Mouse (Mus musculus) CH12.LX (cell line): ENCODE measurements around the gene Kif13a. TPM values are rescaled to one million over a fixed set of nuclear protein-coding genes. Genes with fewer than 3 reads are reported as not detected.

Source experiments
- DNase-seq: peaks from one replicate; pipeline ENCODE4 v3.0.0-alpha.2; 2013; ENCODE audit errors: extremely low read depth
- H3K27ac ChIP-seq: 2 replicates; pipeline ENCODE4 v1.5.1; 2012; ENCODE audit warnings: low read depth, mild to moderate bottlenecking, control low read depth, moderate library complexity; ENCODE audit not compliant: insufficient read depth
- H3K27me3 ChIP-seq: replicated peaks from 2 replicates; pipeline ENCODE3; 2012; ENCODE audit warnings: inconsistent platforms
- H3K36me3 ChIP-seq, 2 experiments: replicated peaks in 1 of 2; 2 replicates each; pipeline versions ENCODE3 to v1.6.1; 2012; ENCODE audit warnings: inconsistent platforms in 1 of 2, low read length in 1 of 2, mild to moderate bottlenecking in 1 of 2, mixed read lengths in 1 of 2, moderate library complexity in 1 of 2; ENCODE audit not compliant: control insufficient read depth in 1 of 2, insufficient read depth in 1 of 2
- H3K4me1 ChIP-seq, 2 experiments: 2 replicates each; pipeline ENCODE4 v1.6.1; 2012; ENCODE audit warnings: inconsistent platforms in 1 of 2, moderate library complexity in 1 of 2; ENCODE audit not compliant: insufficient read depth in 2 of 2, control insufficient read depth in 1 of 2
- H3K4me2 ChIP-seq: 2 replicates; pipeline ENCODE4 v1.6.1; 2012; ENCODE audit warnings: low read depth, mild to moderate bottlenecking, control low read depth; ENCODE audit not compliant: poor library complexity, insufficient read depth, severe bottlenecking
- H3K4me3 ChIP-seq, 3 experiments: fragments of 150-350 bp in 1 of 3; sonication (generic) in 1 of 3; replicated peaks in 1 of 3; 2 replicates each; pipeline versions ENCODE3 to v1.5.1; 2011 to 2012; ENCODE audit warnings: low read depth in 2 of 3, low read length in 2 of 3, mild to moderate bottlenecking in 2 of 3, moderate library complexity in 2 of 3, control low read depth in 1 of 3, improper control_type of control experiment in 1 of 3, inconsistent platforms in 1 of 3, mixed read lengths in 1 of 3; ENCODE audit not compliant: poor library complexity in 1 of 3
- H3K79me2 ChIP-seq: replicated peaks from 2 replicates; pipeline ENCODE4 v1.6.1; 2012; ENCODE audit warnings: mild to moderate bottlenecking, moderate library complexity; ENCODE audit not compliant: control insufficient read depth, poor library complexity, insufficient read depth, severe bottlenecking; ENCODE audit errors: extremely low read depth
- H3K9ac ChIP-seq: 2 replicates; pipeline ENCODE4 v1.6.1; 2012; ENCODE audit warnings: low read depth, mild to moderate bottlenecking, control low read depth, moderate library complexity; ENCODE audit not compliant: insufficient read depth
- H3K9me3 ChIP-seq: replicated peaks from 2 replicates; pipeline ENCODE3; 2012; ENCODE audit warnings: low read length, inconsistent platforms, mixed read lengths
- CHD1 ChIP-seq: IDR thresholded peaks from 2 replicates; pipeline ENCODE4 v1.6.1; 2012; ENCODE audit warnings: low read depth, low read length, improper control_type of control experiment, inconsistent platforms
- CHD2 ChIP-seq: IDR thresholded peaks from 2 replicates; pipeline ENCODE4 v1.6.1; 2011; ENCODE audit warnings: low read length, improper control_type of control experiment
- CTCF ChIP-seq, 2 experiments: IDR thresholded peaks in 1 of 2; conservative IDR thresholded peaks in 1 of 2; 2 replicates each; pipeline ENCODE4 v1.5.1; 2011 to 2012; ENCODE audit warnings: low read depth in 2 of 2, low read length in 2 of 2, improper control_type of control experiment in 1 of 2, inconsistent platforms in 1 of 2, mild to moderate bottlenecking in 1 of 2, moderate library complexity in 1 of 2
- E2F4 ChIP-seq: IDR thresholded peaks from 2 replicates; pipeline ENCODE4 v1.6.1; 2011; ENCODE audit warnings: low read depth, low read length, improper control_type of control experiment; ENCODE audit not compliant: insufficient replicate concordance
- HCFC1 ChIP-seq: IDR thresholded peaks from 2 replicates; pipeline ENCODE4 v1.6.1; 2012; ENCODE audit warnings: low read depth, mild to moderate bottlenecking, inconsistent platforms, low read length, improper control_type of control experiment
- IRF4 ChIP-seq: IDR thresholded peaks from 2 replicates; pipeline ENCODE4 v1.6.1; 2014; ENCODE audit warnings: low read depth, mild to moderate bottlenecking, inconsistent platforms, low read length, improper control_type of control experiment
- MAFK ChIP-seq: IDR thresholded peaks from 2 replicates; pipeline ENCODE4 v1.6.1; 2011; ENCODE audit warnings: low read length, improper control_type of control experiment; ENCODE audit not compliant: insufficient replicate concordance
- MAX ChIP-seq: IDR thresholded peaks from 2 replicates; pipeline ENCODE4 v1.6.1; 2011; ENCODE audit warnings: low read length, improper control_type of control experiment
- MAZ ChIP-seq: IDR thresholded peaks from 2 replicates; pipeline ENCODE4 v1.6.1; 2012; ENCODE audit warnings: low read depth, mild to moderate bottlenecking, inconsistent platforms, low read length, improper control_type of control experiment, moderate library complexity
- MEF2A ChIP-seq: IDR thresholded peaks from 2 replicates; pipeline ENCODE4 v1.6.1; 2014; ENCODE audit warnings: low read depth, mild to moderate bottlenecking, inconsistent platforms, low read length, improper control_type of control experiment, borderline replicate concordance
- MXI1 ChIP-seq: IDR thresholded peaks from 2 replicates; pipeline ENCODE4 v1.6.1; 2011; ENCODE audit warnings: mild to moderate bottlenecking, low read depth, low read length, improper control_type of control experiment
- MYC ChIP-seq: IDR thresholded peaks from 2 replicates; pipeline ENCODE4 v1.6.1; 2011; ENCODE audit warnings: low read depth, mild to moderate bottlenecking, improper control_type of control experiment, low read length
- POLR2A ChIP-seq: IDR thresholded peaks from 2 replicates; pipeline ENCODE4 v1.6.1; 2011; ENCODE audit warnings: low read depth, mild to moderate bottlenecking, improper control_type of control experiment, low read length
- POLR2AphosphoS2 ChIP-seq: IDR thresholded peaks from 2 replicates; pipeline ENCODE4 v1.6.1; 2011; ENCODE audit warnings: low read depth, low read length, improper control_type of control experiment
- RCOR1 ChIP-seq: conservative IDR thresholded peaks from 2 replicates; pipeline ENCODE4 v1.6.1; 2012; ENCODE audit warnings: low read depth, mild to moderate bottlenecking, inconsistent platforms, low read length, improper control_type of control experiment
- SIN3A ChIP-seq: IDR thresholded peaks from 2 replicates; pipeline ENCODE4 v1.6.1; 2012; ENCODE audit warnings: low read length, improper control_type of control experiment, inconsistent platforms
- SMC3 ChIP-seq: IDR thresholded peaks from 2 replicates; pipeline ENCODE4 v1.6.1; 2011; ENCODE audit warnings: low read depth, low read length, improper control_type of control experiment
- TBP ChIP-seq: conservative IDR thresholded peaks from 2 replicates; pipeline ENCODE4 v1.6.1; 2011; ENCODE audit warnings: low read depth, low read length, improper control_type of control experiment
- UBTF ChIP-seq: IDR thresholded peaks from 2 replicates; pipeline ENCODE4 v1.6.1; 2012; ENCODE audit warnings: low read depth, mild to moderate bottlenecking, inconsistent platforms, low read length, improper control_type of control experiment, moderate library complexity
- USF1 ChIP-seq: IDR thresholded peaks from 2 replicates; pipeline ENCODE4 v1.6.1; 2014; ENCODE audit warnings: low read depth, mild to moderate bottlenecking, inconsistent platforms, low read length, improper control_type of control experiment
- ZMIZ1 ChIP-seq: IDR thresholded peaks from 2 replicates; pipeline ENCODE4 v1.6.1; 2012; ENCODE audit warnings: low read depth, mild to moderate bottlenecking, inconsistent platforms, low read length, improper control_type of control experiment
- ZNF384 ChIP-seq: IDR thresholded peaks from 2 replicates; pipeline ENCODE4 v1.6.1; 2012; ENCODE audit warnings: low read depth, low read length, improper control_type of control experiment, inconsistent platforms
- dilution Hi-C: fragments of 300-500 bp; cut with MboI; formaldehyde crosslinking; loops from 2 replicates; pipeline ENCODE4 v1.14.3; 2020; ENCODE audit warnings: low sequenced_read_pairs; ENCODE audit not compliant: extremely low pct_unique_long_range_greater_than_20kb, extremely low pct_ligation_motif_present
- in situ Hi-C: fragments of 300-500 bp; cut with MboI; formaldehyde crosslinking; loops from 3 replicates; pipeline ENCODE4 v1.14.3; 2019; ENCODE audit warnings: low sequenced_read_pairs, low pct_ligation_motif_present, low pct_unique_long_range_greater_than_20kb, mixed read lengths
- polyA plus RNA-seq: library from polyadenylated mRNA; unstranded; fragments of >175 nt; gene quantifications from 2 replicates; pipeline ENCODE4 v1.2.1, GENCODE M21; 2012; ENCODE audit warnings: low read depth; ENCODE audit not compliant: insufficient read length
- total RNA-seq, 2 experiments: library from RNA; depleted of rRNA; stranded (reverse); fragments of 300-350 nt in 1 of 2; fragments of >200 nt in 1 of 2; gene quantifications; 2 replicates each; pipeline ENCODE4 v1.2.3; 2012 to 2014

Kif13a gene
- total and polyA plus RNA-seq, 3 experiments = not detected

GRCm38 (mm10) chr13:46902568-46903255, 27.0 kb downstream of the Kif13a start:
- Histone ChIP-seq H3K4me2 (no peak overlapping the region), H3K9me3 (peaks cover 2% of the 10 kb centered on the region), H3K36me3 (no peaks in the 10 kb centered on the region), H3K4me3 (no peak overlapping the region), H3K27ac (no peak overlapping the region), H3K79me2 (no peaks in the 10 kb centered on the region), H3K4me1 (peaks cover 0 to 15% of the 10 kb centered on the region in 2 experiments; a peak in 2 of 4 replicates), H3K27me3 (no peaks in the 10 kb centered on the region), H3K9ac (no peak overlapping the region)
- DNase-seq = no peak
- in situ Hi-C loops = no loop called here
- TF ChIP-seq E2F4 = no peak
- peak in 1 of 2 experiments; percentile 10; a peak in 1 of 4 replicates for TF ChIP-seq CTCF (conservative IDR thresholded peaks at IDR 0.05 in 1 of 2, IDR thresholded peaks at IDR 0.05 in 1 of 2; ENCODE audit: low read depth in 2 of 2, low read length in 2 of 2)
- dilution Hi-C loops = no loop called here

GRCm38 (mm10) chr13:46900870-46901555, 28.7 kb downstream of the Kif13a start:
- in situ Hi-C loops = no loop called here
- no peak for DNase-seq
- dilution Hi-C loops = no loop called here

GRCm38 (mm10) chr13:46898837-46899236, 30.8 kb downstream of the Kif13a start:
- Histone ChIP-seq H3K9ac (no peak overlapping the region), H3K27ac (no peak overlapping the region)
- in situ Hi-C loops = no loop called here
- TF ChIP-seq HCFC1 (no peak), MAX (no peak), UBTF (no peak), CHD1 (no peak), RCOR1 (no peak), TBP (no peak), CHD2 (no peak), ZMIZ1 (no peak), SMC3 (no peak)
- TF ChIP-seq, all 38 proteins: peak for 0
- no peak overlapping the region for H3K4me3 ChIP-seq
- no peak for DNase-seq
- dilution Hi-C loops = no loop called here
- H3K79me2 ChIP-seq = no peaks in the 10 kb centered on the region
- H3K36me3 ChIP-seq = no peaks in the 10 kb centered on the region
- no peaks in the 10 kb centered on the region for H3K4me1 ChIP-seq
- H3K9me3 ChIP-seq = peaks cover 2% of the 10 kb centered on the region
- no peaks in the 10 kb centered on the region for H3K27me3 ChIP-seq
- no peak overlapping the region for H3K4me2 ChIP-seq

More at GRCm38 (mm10) chr13:46900870-46901555, 28.7 kb downstream of the Kif13a start:
- no peak overlapping the region for H3K27ac ChIP-seq
- H3K4me3 ChIP-seq = no peak overlapping the region
- TF ChIP-seq MAFK (no peak), MXI1 (no peak), POLR2AphosphoS2 (no peak), MYC (no peak), E2F4 (no peak), IRF4 (no peak), POLR2A (no peak), SIN3A (no peak), MEF2A (no peak), SMC3 (no peak), CHD1 (no peak), MAZ (no peak), ZNF384 (no peak), UBTF (no peak), USF1 (no peak), TBP (no peak), ZMIZ1 (no peak)
- TF ChIP-seq, all 38 proteins: peak for 0
- H3K36me3 ChIP-seq = no peaks in the 10 kb centered on the region
- no peaks in the 10 kb centered on the region for H3K27me3 ChIP-seq
- H3K4me2 ChIP-seq = no peak overlapping the region
- H3K4me1 ChIP-seq = peaks cover 0 to 3% of the 10 kb centered on the region in 2 experiments; a peak in 2 of 4 replicates
- H3K9me3 ChIP-seq = peaks cover 2% of the 10 kb centered on the region
- H3K79me2 ChIP-seq = no peaks in the 10 kb centered on the region
- H3K9ac ChIP-seq = no peak overlapping the region
